Mouse (Mus musculus): ENCODE data around the gene Lrrc29. TPM values are rescaled to one million over a fixed set of nuclear protein-coding genes. Genes with fewer than 3 reads are reported as not detected.

Lrrc29 gene
- polyA plus RNA-seq, 1 experiment = 117 TPM

DNA sequence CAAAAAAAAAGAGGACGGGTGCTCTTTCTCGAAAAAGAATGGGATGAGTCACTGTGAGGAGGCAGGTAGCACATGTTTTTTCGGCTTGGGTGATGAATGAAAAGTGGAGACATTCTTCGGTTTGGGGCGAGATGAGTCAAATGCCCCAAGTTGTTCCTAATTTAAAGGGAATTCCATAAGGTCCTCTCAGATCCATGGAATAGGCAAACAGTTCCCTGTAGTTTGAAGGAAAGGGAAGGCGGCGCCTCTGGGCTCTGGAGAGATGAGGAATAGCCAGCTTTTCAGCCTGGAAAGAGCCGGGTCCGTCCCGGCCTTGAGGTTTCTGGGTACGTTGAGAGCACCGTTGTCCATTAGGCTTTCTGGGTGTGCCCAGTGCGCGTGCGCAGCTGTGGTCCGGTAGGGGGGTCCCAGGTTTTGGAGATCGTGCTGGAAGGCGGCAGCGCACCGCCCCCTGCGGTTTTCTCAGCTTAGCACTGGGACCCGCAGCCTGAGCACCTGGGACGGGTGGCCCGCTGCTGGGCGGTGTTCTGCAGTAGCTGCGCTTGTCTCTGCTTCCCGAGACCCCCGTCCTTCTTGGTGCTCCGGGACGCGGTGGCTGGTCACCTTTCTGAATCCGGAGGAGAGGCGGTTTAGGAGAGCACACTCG lies 22.5 kb upstream of the Lrrc29 start, which contains the start of gene Slc9a5:
Gene Slc9a5, plus strand, starts transcription at position 394 of the 646 bp plus-strand sequence.
- Histone ChIP-seq H3K36me3 (ENCODE audit: control insufficient read depth, insufficient read depth, low read length) (no peaks in the 10 kb centered on the region; the same call in 1 of the 2 replicates), H3K4me3 (ENCODE audit: control insufficient read depth, low read depth, low read length) (peak within 1 kb of the TSS; percentile 86), H3K27me3 (ENCODE audit: control insufficient read depth, insufficient read depth, low read length) (no peaks in the 10 kb centered on the region), H3K4me1 (ENCODE audit: control insufficient read depth, insufficient read depth, low read length) (peaks cover 27% of the 10 kb centered on the region), H3K27ac (ENCODE audit: control insufficient read depth, insufficient read depth, low read depth, low read length) (peak within 1 kb of the TSS; percentile 94)
- TF ChIP-seq POLR2A (IDR thresholded peaks at IDR 0.05; ENCODE audit: control insufficient read depth, low read depth, low read length) = no peak; the same call in 1 of the 2 replicates
- TF ChIP-seq CTCF (IDR thresholded peaks at IDR 0.05; ENCODE audit: control insufficient read depth, insufficient read depth, insufficient replicate concordance, low read depth, low read length) = no peak

GRCm38 (mm10) chr8:105347428-105348221 lies 21.5 kb upstream of the Lrrc29 start, which contains the start of gene Fhod1:
Fhod1 (minus strand) TSS chr8:105347953.
- Histone ChIP-seq H3K4me1 (ENCODE audit: control insufficient read depth, insufficient read depth, low read length) (peaks cover 27% of the 10 kb centered on the region), H3K36me3 (ENCODE audit: control insufficient read depth, insufficient read depth, low read length) (no peaks in the 10 kb centered on the region)
- TF ChIP-seq CTCF (IDR thresholded peaks at IDR 0.05; ENCODE audit: control insufficient read depth, insufficient read depth, insufficient replicate concordance, low read depth, low read length) (no peak), POLR2A (IDR thresholded peaks at IDR 0.05; ENCODE audit: control insufficient read depth, low read depth, low read length) (peak; percentile 73)

GRCm38 (mm10) chr8:105346611-105347427 lies 20.7 kb upstream of the Lrrc29 start:
- Histone ChIP-seq H3K4me1 (ENCODE audit: control insufficient read depth, insufficient read depth, low read length) (peaks cover 27% of the 10 kb centered on the region), H3K27ac (ENCODE audit: control insufficient read depth, insufficient read depth, low read depth, low read length) (peak overlapping the region; percentile 94), H3K4me3 (ENCODE audit: control insufficient read depth, low read depth, low read length) (peak overlapping the region; percentile 86), H3K36me3 (ENCODE audit: control insufficient read depth, insufficient read depth, low read length) (no peaks in the 10 kb centered on the region), H3K27me3 (ENCODE audit: control insufficient read depth, insufficient read depth, low read length) (no peaks in the 10 kb centered on the region)
- TF ChIP-seq POLR2A (IDR thresholded peaks at IDR 0.05; ENCODE audit: control insufficient read depth, low read depth, low read length) = no peak
- TF ChIP-seq CTCF (IDR thresholded peaks at IDR 0.05; ENCODE audit: control insufficient read depth, insufficient read depth, insufficient replicate concordance, low read depth, low read length) = no peak

More at GRCm38 (mm10) chr8:105347428-105348221, 21.5 kb upstream of the Lrrc29 start, which contains the start of gene Fhod1:
- H3K4me3 ChIP-seq (ENCODE audit: control insufficient read depth, low read depth, low read length) = peak within 1 kb of the TSS; percentile 86
- H3K27ac ChIP-seq (ENCODE audit: control insufficient read depth, insufficient read depth, low read depth, low read length) = peak within 1 kb of the TSS; percentile 94
- H3K27me3 ChIP-seq (ENCODE audit: control insufficient read depth, insufficient read depth, low read length) = no peaks in the 10 kb centered on the region

GRCm38 (mm10) chr8:105345061-105345975 lies 19.2 kb upstream of the Lrrc29 start:
- Histone ChIP-seq H3K27me3 (ENCODE audit: control insufficient read depth, insufficient read depth, low read length) (no peaks in the 10 kb centered on the region), H3K27ac (ENCODE audit: control insufficient read depth, insufficient read depth, low read depth, low read length) (no peak overlapping the region), H3K4me1 (ENCODE audit: control insufficient read depth, insufficient read depth, low read length) (peaks cover 29% of the 10 kb centered on the region), H3K36me3 (ENCODE audit: control insufficient read depth, insufficient read depth, low read length) (no peaks in the 10 kb centered on the region; the same call in 1 of the 2 replicates), H3K4me3 (ENCODE audit: control insufficient read depth, low read depth, low read length) (no peak overlapping the region)
- TF ChIP-seq POLR2A (IDR thresholded peaks at IDR 0.05; ENCODE audit: control insufficient read depth, low read depth, low read length) (no peak), CTCF (IDR thresholded peaks at IDR 0.05; ENCODE audit: control insufficient read depth, insufficient read depth, insufficient replicate concordance, low read depth, low read length) (no peak)

GRCm38 (mm10) chr8:105343791-105344574 lies 17.9 kb upstream of the Lrrc29 start:
- peaks cover 19% of the 10 kb centered on the region for H3K4me1 ChIP-seq (ENCODE audit: control insufficient read depth, insufficient read depth, low read length)
- no peaks in the 10 kb centered on the region for H3K27me3 ChIP-seq (ENCODE audit: control insufficient read depth, insufficient read depth, low read length)
- H3K4me3 ChIP-seq (ENCODE audit: control insufficient read depth, low read depth, low read length) = no peak overlapping the region
- TF ChIP-seq CTCF (IDR thresholded peaks at IDR 0.05; ENCODE audit: control insufficient read depth, insufficient read depth, insufficient replicate concordance, low read depth, low read length) (no peak), POLR2A (IDR thresholded peaks at IDR 0.05; ENCODE audit: control insufficient read depth, low read depth, low read length) (no peak)
- no peaks in the 10 kb centered on the region; the same call in 1 of the 2 replicates for H3K36me3 ChIP-seq (ENCODE audit: control insufficient read depth, insufficient read depth, low read length)
- H3K27ac ChIP-seq (ENCODE audit: control insufficient read depth, insufficient read depth, low read depth, low read length) = no peak overlapping the region

All from testis, adult 2 months (tissue).